Mouse (Mus musculus) right cerebral cortex, postnatal 14 days (tissue): ENCODE measurements around the gene Sh2d1b1.
"Not testable (repeated sequence)": the region's sequence is repeated elsewhere in the genome, so short reads cannot be mapped to it uniquely, and the experiment has no call there.

Experiments
- DNase-seq: peaks from one replicate; pipeline ENCODE4 v3.0.0; 2022

Gene Sh2d1b1

GRCm38 (mm10) chr1:170277016-170277415 lies at the start of gene Sh2d1b1:
TSS of gene Sh2d1b1 (plus strand) at chr1:170277320.
- no peak for DNase-seq

GRCm38 (mm10) chr1:170232688-170233087 lies 44.4 kb upstream of the Sh2d1b1 start, which contains the start of gene Sh2d1b2:
TSS of gene Sh2d1b2 (plus strand) at chr1:170232749.
- DNase-seq = not testable (repeated sequence)

DNA sequence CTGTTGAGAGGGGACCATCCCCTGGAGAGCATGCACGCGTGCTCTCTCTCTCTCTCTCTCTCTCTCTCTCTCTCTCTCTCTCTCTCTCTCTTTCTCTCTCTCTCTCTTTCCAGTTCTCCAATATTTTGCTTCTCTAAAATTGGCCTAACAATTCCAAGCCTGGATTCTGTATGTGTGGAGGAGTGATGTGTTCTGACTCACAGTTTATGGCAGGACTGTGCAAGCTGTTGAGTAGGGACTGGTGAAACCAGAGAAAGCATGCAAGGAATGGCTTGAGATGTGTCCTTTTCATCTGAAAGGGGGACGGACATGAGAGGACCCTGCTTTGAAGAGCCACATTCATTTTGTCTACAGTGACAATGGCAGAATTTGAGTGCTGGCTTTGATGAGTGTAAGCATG lies 32.1 kb upstream of the Sh2d1b1 start:
- no peak for DNase-seq

- DNase-seq = no peak
Measured at GRCm38 (mm10) chr1:170254893-170255559, 22.1 kb upstream of the Sh2d1b1 start.

DNA sequence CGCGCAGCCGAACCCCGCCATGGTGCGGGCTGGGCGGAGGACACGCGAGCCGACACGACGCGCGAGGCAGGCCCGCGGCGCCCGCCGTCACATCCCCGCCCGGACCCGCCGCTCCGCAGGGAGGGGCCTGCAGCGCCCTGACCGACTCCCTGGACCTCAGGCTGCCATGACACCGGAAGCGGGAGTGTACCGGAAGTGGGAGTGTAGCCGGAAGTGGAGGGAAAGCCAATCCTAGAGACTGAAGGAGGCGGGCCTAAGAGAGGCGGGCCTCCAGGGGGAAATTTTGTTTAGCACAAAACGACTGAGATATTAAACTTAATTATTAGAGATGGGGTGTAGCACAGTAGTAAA lies 21.6 kb upstream of the Sh2d1b1 start:
- DNase-seq = peak; percentile 78

DNA sequence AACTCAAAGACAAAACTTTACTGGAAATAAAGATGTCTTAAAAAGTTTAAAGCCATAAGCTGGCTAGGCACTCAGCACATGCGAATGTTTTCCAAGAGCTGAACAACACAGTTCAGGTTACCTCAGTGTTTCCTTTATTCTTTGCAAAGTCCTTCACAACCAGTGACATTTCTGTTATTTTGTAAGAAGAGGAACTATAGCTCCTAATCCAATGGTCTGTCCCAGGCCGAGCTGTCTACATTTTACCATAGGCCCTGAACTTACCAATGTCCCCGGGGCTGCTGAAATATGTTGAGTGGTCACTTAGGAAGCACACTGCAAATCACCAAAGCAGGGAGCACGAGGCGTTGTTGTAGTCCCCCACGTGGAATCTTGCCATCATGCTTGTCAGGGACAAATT lies 6.8 kb upstream of the Sh2d1b1 start:
- DNase-seq = no peak

GRCm38 (mm10) chr1:170270696-170271095 lies 6.4 kb upstream of the Sh2d1b1 start:
- DNase-seq = no peak

GRCm38 (mm10) chr1:170273252-170273651 lies 3.9 kb upstream of the Sh2d1b1 start:
- DNase-seq = no peak

DNA sequence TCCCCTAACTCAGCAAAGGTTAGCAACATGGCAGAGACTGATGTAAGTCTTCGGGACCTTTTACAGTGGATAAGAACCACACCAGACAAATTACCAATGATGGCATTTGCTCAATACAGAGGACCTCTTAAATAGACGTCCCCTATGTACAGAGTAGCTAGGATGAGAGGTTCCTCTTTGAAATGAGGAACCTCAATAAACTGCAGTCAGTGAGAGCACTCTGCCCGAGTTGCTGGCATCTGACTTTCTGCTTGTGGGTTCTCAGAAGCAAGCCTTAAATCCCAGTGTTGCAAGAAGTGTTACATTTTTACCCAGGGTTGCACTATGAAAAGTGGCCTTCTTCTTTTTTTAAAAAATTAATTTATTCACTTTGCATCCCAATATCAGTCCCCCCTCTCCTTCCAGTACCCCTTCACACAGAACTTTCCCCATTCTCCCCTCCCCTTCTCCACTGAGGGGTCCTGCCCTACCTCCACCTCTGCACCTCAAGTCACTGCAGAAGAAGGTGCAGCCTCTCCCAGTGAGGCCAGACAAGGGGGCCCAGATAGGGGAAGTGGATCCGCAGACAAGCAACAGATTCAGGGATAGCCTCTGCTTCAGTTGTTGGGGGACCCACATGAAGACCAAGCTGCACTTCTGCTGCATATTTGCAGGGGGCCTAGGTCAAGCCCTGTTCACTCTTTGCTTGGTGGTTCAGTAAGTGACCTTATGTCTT lies 5.5 kb downstream of the Sh2d1b1 start:
- no peak for DNase-seq

DNA sequence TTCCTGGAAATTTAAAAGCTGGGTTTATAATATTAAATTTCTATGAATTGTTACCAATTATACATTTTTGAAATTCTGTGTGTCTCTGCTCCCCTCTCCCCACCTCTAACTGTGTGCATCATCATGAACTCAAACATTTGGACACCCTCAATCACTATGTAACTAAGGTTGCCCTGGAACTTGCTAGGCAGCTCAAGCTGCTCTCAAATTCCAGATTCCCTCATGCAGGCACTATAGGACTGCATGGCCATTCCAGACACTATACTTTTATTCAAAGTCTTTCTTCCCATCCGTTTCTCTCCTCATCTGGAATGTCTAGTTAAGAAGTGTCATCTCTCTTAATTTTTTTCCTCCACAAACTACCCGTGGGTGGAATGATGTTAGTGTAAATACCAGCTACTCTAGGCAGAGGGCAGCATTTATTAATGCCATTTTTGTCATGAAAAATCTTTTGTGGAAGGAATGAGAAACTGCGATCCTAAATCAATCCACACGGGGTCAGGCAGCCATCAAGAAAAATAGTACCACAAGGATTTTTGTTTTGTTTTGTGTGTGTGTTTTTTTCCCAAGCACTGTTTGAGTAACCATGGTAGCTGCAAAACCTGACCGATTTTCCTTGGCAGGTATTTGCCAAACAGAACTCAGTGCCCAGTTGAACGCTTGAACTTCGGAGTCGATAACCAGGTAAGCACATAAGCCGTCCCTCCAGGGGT lies 15.3 kb downstream of the Sh2d1b1 start:
- peak; percentile 22 for DNase-seq

DNA sequence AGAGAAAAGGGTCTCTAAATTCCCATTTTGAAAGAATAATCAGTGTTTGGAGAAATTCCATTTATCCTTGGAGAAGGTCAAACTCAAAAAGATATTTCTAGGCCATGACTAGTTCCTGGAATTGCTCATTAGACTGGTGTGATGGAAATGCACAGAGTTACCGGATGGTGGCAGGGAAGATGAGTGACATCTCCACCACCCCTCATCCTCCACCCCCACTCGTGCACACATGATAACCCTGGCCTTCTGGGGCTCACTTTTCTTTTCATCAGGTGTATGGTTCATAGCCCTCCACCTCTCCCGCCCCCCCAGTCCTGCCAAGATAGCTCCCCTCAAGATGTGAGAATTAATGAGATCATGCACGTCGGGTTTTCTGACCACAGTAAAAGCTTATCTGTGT lies 16.1 kb downstream of the Sh2d1b1 start:
- DNase-seq = no peak

DNA sequence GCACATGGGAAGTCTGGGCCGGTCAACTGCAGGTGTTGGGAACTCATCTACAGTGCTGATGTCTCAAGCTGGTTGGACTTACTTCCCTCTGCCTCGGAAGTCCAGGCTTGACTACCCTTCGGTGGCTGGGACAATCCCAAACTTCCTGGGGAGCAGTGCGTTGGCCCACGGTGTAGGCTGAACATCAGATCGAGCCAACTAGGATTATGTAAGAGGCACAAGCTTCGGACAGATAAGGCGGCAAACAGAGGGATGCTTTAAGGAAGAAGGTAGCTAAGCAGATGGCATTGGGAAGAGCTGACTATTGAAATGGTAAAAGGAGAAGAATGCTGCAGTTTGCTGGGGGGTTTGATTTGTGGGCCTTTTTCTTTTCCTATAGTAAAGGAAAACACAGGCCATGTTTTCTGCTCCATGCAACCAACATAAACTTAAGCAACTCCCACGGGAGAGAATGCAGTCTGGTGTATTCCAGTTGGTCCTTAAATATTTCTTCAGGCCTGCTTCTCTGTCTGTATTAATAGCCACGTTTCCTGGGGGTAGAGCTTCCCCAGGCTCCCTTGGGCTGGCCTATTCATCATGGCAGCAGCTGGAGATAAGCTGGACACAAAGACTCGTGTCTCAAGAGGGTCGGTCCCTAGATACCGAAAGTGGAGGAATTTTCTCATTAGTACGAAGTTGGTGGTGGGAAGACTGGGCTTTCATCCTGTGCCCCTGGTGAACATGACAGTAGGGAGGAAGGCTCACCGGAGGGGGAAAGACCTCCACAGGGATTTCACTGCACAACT lies 17.9 kb downstream of the Sh2d1b1 start:
- DNase-seq = no peak

DNA sequence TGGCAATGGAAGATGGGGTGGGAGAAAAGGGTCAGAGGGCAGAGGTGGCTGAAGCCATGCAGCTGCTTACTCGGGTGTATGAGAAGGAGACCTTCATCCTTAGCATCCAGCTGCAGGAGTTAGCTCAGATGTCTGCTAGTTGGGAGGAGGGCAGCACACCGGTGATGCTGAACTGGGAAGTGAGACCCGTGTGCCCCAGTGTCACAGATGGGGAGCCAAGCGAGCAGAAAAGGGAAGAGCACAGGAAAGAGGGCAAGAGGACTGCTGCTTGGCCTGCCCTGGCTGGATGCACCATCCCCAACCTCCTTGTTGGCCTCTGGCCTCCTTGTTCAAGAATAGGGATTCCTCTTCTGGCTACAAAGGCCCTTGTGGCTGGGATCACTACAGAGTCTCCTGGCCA lies 22.4 kb downstream of the Sh2d1b1 start:
- no peak for DNase-seq

DNA sequence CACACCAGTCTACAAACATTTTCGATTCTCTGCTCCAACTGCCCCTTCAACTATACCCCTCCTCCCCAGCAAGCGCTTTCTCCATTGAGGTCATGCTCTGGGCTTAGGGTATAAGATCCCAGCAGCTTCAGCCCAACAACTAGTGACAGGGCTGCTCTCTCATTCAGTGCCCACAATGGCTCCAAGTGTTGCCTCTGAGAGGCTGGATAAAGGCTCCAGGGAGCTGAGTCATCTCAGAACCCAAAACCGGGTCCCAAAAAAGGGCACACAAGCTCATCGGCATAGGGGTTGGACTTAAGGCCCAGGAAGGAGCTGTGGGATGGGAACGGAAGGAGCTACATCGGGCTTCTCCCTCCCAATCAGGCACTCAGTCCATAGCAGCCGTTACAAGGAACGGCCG lies 24.6 kb downstream of the Sh2d1b1 start:
- DNase-seq = no peak

DNA sequence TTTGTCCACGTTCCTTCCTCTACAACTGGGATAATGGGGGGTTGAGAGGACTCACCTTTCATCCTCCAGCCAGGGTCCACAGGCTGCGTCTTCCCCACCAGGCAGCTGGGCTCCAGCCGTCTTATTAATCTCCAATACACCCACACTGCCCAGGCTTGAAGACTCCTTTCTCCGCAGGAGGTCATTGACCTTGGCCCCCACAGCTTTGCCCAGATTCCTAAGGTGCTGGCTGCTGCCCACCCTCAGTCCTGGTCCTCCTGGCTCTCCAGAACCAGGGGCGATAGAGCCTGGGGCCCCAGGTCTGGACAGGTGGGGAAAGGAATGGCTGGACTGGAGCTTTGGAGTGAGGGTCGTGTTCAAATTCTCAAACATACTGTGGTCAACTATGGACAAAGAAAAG lies 25.3 kb downstream of the Sh2d1b1 start:
- DNase-seq = no peak

GRCm38 (mm10) chr1:170303103-170303502 lies 26.0 kb downstream of the Sh2d1b1 start:
- DNase-seq = no peak

- DNase-seq = no peak
Measured at GRCm38 (mm10) chr1:170305002-170305401, 27.9 kb downstream of the Sh2d1b1 start.

DNA sequence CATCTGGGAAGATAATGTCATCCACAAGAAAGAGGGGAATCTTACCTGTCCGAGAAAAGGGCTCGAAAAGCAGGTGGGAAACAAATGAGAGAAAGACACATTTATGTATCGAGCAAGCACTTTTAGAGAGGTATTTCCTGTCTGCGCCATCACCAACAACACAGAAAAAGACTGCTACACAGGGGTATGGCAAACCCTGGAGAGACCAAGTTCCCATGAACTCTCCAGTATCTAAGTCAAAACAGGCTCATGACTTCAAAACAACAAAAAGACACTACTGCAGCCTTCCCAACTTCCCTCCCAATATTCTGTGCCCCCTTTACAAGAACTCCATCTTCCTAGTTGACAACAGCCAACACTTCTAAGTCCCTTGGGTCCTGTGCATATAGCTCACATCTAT lies 29.1 kb downstream of the Sh2d1b1 start, which contains the start of gene Gm7694:
Gm7694 (minus strand) TSS at position 101 of the 400 bp plus-strand sequence.
- DNase-seq = no peak

DNA sequence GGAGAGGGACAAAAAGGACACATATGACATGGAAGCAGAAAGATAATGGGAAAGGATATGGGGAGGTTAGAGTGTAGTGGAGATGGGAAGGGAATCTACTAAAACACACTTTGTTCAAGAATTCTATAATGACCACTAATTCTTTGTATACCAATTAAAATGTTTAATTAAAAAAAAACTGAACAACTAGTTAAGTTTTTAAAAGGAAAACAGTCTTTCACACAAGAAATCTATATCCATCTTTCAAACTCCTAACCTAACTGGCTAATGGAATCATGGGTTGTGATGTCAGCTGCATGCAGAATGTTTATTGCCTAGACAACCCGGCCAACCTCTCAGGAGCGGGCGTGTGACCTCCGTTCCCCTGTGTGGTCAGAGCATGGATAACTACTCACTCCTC lies 31.4 kb downstream of the Sh2d1b1 start, which contains the start of gene Spata46:
Spata46 (plus strand) TSS at position 301 of the 400 bp plus-strand sequence.
- no peak for DNase-seq

DNA sequence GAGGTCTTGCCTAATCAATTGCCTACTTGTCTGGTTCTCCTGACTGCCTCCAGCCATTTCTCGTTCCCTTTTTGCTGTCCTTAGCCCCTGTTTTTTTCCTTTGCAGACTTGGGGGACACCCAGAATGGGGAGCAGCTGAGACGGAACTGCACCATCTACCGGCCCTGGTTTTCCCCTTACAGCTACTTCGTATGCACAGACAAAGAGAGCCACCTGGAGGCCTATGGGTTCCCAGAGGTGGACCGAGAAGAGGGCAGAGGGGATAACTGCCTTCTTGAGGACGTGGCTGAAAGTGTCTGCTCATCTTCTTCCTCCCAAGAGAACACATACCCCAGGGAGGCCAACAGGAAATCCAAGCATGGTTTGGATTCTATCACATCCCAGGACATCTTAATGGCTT lies 34.3 kb downstream of the Sh2d1b1 start:
- no peak for DNase-seq

- no peak for DNase-seq
Measured at GRCm38 (mm10) chr1:170322046-170322445, 44.9 kb downstream of the Sh2d1b1 start.

- DNase-seq = no peak
Measured at GRCm38 (mm10) chr1:170323001-170323400, 45.9 kb downstream of the Sh2d1b1 start.

- no peak for DNase-seq
Measured at GRCm38 (mm10) chr1:170324312-170324711, 47.2 kb downstream of the Sh2d1b1 start.
